Mouse (Mus musculus) midbrain, embryonic 12.5 days (tissue): ENCODE measurements at regions not wholly inside any gene's neighbourhood (a gene's known extent, or its start where the extent isn't known, plus 50 kb on each side); places are given as distances from the start of the nearest gene placed in this dataset.
A peak's percentile ranks its signal among the peaks of the same experiment; 100 is the strongest.

Source experiments
- ATAC-seq: fragments of 200-750 bp; cut with Nextera tagmentation; 2 replicates; pipeline ENCODE4 v1.8.0; 2017; ENCODE audit warnings: low read depth, moderate TSS enrichment, moderate library complexity; ENCODE audit not compliant: low FRiP score
- H3K27ac ChIP-seq: fragments of 300-500 bp; sonication (generic); replicated peaks from 2 replicates; pipeline ENCODE4 v1.5.1; 2016; ENCODE audit warnings: mild to moderate bottlenecking
- H3K27me3 ChIP-seq: fragments of 300-500 bp; sonication (generic); 2 replicates; pipeline ENCODE4 v1.6.1; 2016; ENCODE audit warnings: mild to moderate bottlenecking
- H3K36me3 ChIP-seq: fragments of 300-500 bp; sonication (generic); 2 replicates; pipeline ENCODE4 v1.6.1; 2016
- H3K4me1 ChIP-seq: fragments of 300-500 bp; sonication (generic); 2 replicates; pipeline ENCODE4 v1.6.1; 2016
- H3K4me2 ChIP-seq: fragments of 300-500 bp; sonication (generic); replicated peaks from 2 replicates; pipeline ENCODE4 v1.6.1; 2016; ENCODE audit warnings: mild to moderate bottlenecking, moderate library complexity
- H3K4me3 ChIP-seq: fragments of 300-500 bp; sonication (generic); 2 replicates; pipeline ENCODE4 v1.5.1; 2016; ENCODE audit warnings: mild to moderate bottlenecking
- H3K9ac ChIP-seq: fragments of 300-500 bp; sonication (generic); replicated peaks from 2 replicates; pipeline ENCODE4 v1.6.1; 2016; ENCODE audit warnings: mild to moderate bottlenecking, moderate library complexity
- H3K9me3 ChIP-seq: fragments of 300-500 bp; sonication (generic); 2 replicates; pipeline ENCODE4 v1.6.1; 2016; ENCODE audit warnings: mild to moderate bottlenecking
- WGBS: fragments of 180-500 bp; shearing (Covaris S2); methylation state at CpG from one replicate; pipeline ENCODE4 v1.1.7; 2016; 5-methylcytosine and 5-hydroxymethylcytosine counted together

- H3K27ac ChIP-seq, result peak overlapping the region; percentile 39; the same call in 1 of the 2 replicates
- H3K4me2 ChIP-seq, result no peak overlapping the region
- ATAC-seq, result peak; percentile 49; the same call in 1 of the 2 replicates
Observed at GRCm38 (mm10) chr9:47384185-47384854, 145.7 kb upstream of the Cadm1 start.

GRCm38 (mm10) chr9:47386646-47387045 lies 143.3 kb upstream of the Cadm1 start:
- H3K36me3 ChIP-seq, result no peaks in the 10 kb centered on the region
- no peak for ATAC-seq
- WGBS, result 73% methylated on average over 11 of the region's 11 CpGs
- H3K27me3 ChIP-seq, result peaks cover under 1% of the 10 kb centered on the region; the same call in 1 of the 2 replicates
- H3K4me1 ChIP-seq, result peaks cover 27% of the 10 kb centered on the region
- no peaks in the 10 kb centered on the region for H3K9me3 ChIP-seq
- H3K9ac ChIP-seq, result no peak overlapping the region
- no peak overlapping the region for H3K27ac ChIP-seq
- H3K4me2 ChIP-seq, result no peak overlapping the region
- no peak overlapping the region for H3K4me3 ChIP-seq

More at GRCm38 (mm10) chr9:47384185-47384854, 145.7 kb upstream of the Cadm1 start:
- Histone ChIP-seq H3K27me3 (peaks cover 7% of the 10 kb centered on the region; the same call in 1 of the 2 replicates), H3K36me3 (no peaks in the 10 kb centered on the region), H3K4me3 (no peak overlapping the region), H3K4me1 (peaks cover 27% of the 10 kb centered on the region), H3K9me3 (no peaks in the 10 kb centered on the region), H3K9ac (no peak overlapping the region)
- WGBS, result 36% methylated on average over 4 of the region's 4 CpGs

- Histone ChIP-seq H3K9ac (no peak overlapping the region), H3K36me3 (no peaks in the 10 kb centered on the region), H3K4me2 (no peak overlapping the region), H3K9me3 (no peaks in the 10 kb centered on the region), H3K4me1 (peaks cover 27% of the 10 kb centered on the region), H3K27ac (no peak overlapping the region), H3K27me3 (no peaks in the 10 kb centered on the region; the same call in 1 of the 2 replicates), H3K4me3 (no peak overlapping the region)
- ATAC-seq, result no peak
- WGBS, result 66% methylated on average over 4 of the region's 4 CpGs
Observed at GRCm38 (mm10) chr9:47387221-47387620, 142.8 kb upstream of the Cadm1 start.

- Histone ChIP-seq H3K36me3 (no peaks in the 10 kb centered on the region), H3K9me3 (no peaks in the 10 kb centered on the region), H3K27ac (no peak overlapping the region), H3K4me3 (no peak overlapping the region), H3K27me3 (no peaks in the 10 kb centered on the region; the same call in 1 of the 2 replicates), H3K4me1 (peaks cover 27% of the 10 kb centered on the region), H3K9ac (no peak overlapping the region), H3K4me2 (no peak overlapping the region)
- WGBS, result 35% methylated on average over 8 of the region's 8 CpGs
- no peak for ATAC-seq
Observed at GRCm38 (mm10) chr9:47387716-47388300, 142.2 kb upstream of the Cadm1 start.

GRCm38 (mm10) chr9:47389901-47390300 lies 140.1 kb upstream of the Cadm1 start:
- Histone ChIP-seq H3K9me3 (no peaks in the 10 kb centered on the region), H3K9ac (no peak overlapping the region), H3K4me2 (no peak overlapping the region), H3K27me3 (no peaks in the 10 kb centered on the region; the same call in none of the 2 replicates), H3K36me3 (no peaks in the 10 kb centered on the region), H3K4me3 (no peak overlapping the region), H3K27ac (no peak overlapping the region), H3K4me1 (peaks cover 16% of the 10 kb centered on the region)
- no peak for ATAC-seq
- 88% methylated on average over 6 of the region's 6 CpGs for WGBS

GRCm38 (mm10) chr9:47391669-47392068 lies 138.3 kb upstream of the Cadm1 start:
- H3K4me1 ChIP-seq, result peaks cover 15% of the 10 kb centered on the region
- WGBS, result 88% methylated on average over 5 of the region's 5 CpGs
- H3K27me3 ChIP-seq, result no peaks in the 10 kb centered on the region; the same call in none of the 2 replicates
- no peak for ATAC-seq
- H3K4me2 ChIP-seq, result no peak overlapping the region
- H3K4me3 ChIP-seq, result no peak overlapping the region
- no peaks in the 10 kb centered on the region for H3K9me3 ChIP-seq
- no peaks in the 10 kb centered on the region for H3K36me3 ChIP-seq
- H3K9ac ChIP-seq, result no peak overlapping the region
- no peak overlapping the region for H3K27ac ChIP-seq

GRCm38 (mm10) chr9:47399598-47399997 lies 130.4 kb upstream of the Cadm1 start:
- Histone ChIP-seq H3K4me1 (peaks cover 24% of the 10 kb centered on the region), H3K9ac (no peak overlapping the region), H3K36me3 (no peaks in the 10 kb centered on the region), H3K4me3 (no peak overlapping the region), H3K27me3 (peaks cover 44% of the 10 kb centered on the region), H3K27ac (no peak overlapping the region), H3K4me2 (no peak overlapping the region), H3K9me3 (no peaks in the 10 kb centered on the region)
- ATAC-seq, result no peak
- WGBS, result 0% methylated on average over 2 of the region's 2 CpGs

GRCm38 (mm10) chr9:47400117-47400823 lies 129.7 kb upstream of the Cadm1 start:
- H3K9me3 ChIP-seq, result no peaks in the 10 kb centered on the region
- H3K27me3 ChIP-seq, result peaks cover 46% of the 10 kb centered on the region
- no peak for ATAC-seq
- H3K36me3 ChIP-seq, result no peaks in the 10 kb centered on the region
- H3K27ac ChIP-seq, result no peak overlapping the region
- WGBS, result 28% methylated on average over 7 of the region's 7 CpGs
- H3K4me2 ChIP-seq, result no peak overlapping the region
- no peak overlapping the region for H3K4me3 ChIP-seq
- H3K9ac ChIP-seq, result no peak overlapping the region
- H3K4me1 ChIP-seq, result peaks cover 24% of the 10 kb centered on the region

- no peak overlapping the region for H3K4me3 ChIP-seq
- 87% methylated on average over 11 of the region's 11 CpGs for WGBS
- no peak overlapping the region for H3K4me2 ChIP-seq
- H3K27me3 ChIP-seq, result peaks cover 52% of the 10 kb centered on the region
- peaks cover 24% of the 10 kb centered on the region for H3K4me1 ChIP-seq
- no peaks in the 10 kb centered on the region for H3K9me3 ChIP-seq
- ATAC-seq, result no peak
- no peak overlapping the region for H3K27ac ChIP-seq
- no peaks in the 10 kb centered on the region for H3K36me3 ChIP-seq
- H3K9ac ChIP-seq, result no peak overlapping the region
Observed at GRCm38 (mm10) chr9:47401511-47401910, 128.5 kb upstream of the Cadm1 start.

- 0 out of 2 replicates have a peak overlapping the region, but pooled peaks have one; percentile 16 for H3K4me2 ChIP-seq
- no peaks in the 10 kb centered on the region for H3K9me3 ChIP-seq
- H3K4me1 ChIP-seq, result peaks cover 33% of the 10 kb centered on the region
- no peak overlapping the region for H3K9ac ChIP-seq
- no peak overlapping the region for H3K4me3 ChIP-seq
- no peak for ATAC-seq
- no peak overlapping the region for H3K27ac ChIP-seq
- no peaks in the 10 kb centered on the region for H3K36me3 ChIP-seq
- peaks cover 69% of the 10 kb centered on the region for H3K27me3 ChIP-seq
- WGBS, result 43% methylated on average over 11 of the region's 11 CpGs
Observed at GRCm38 (mm10) chr9:47403317-47403716, 126.7 kb upstream of the Cadm1 start.

GRCm38 (mm10) chr9:47404821-47405220 lies 125.2 kb upstream of the Cadm1 start:
- Histone ChIP-seq H3K9me3 (no peaks in the 10 kb centered on the region), H3K4me1 (peaks cover 26% of the 10 kb centered on the region), H3K27me3 (peaks cover 67% of the 10 kb centered on the region), H3K9ac (no peak overlapping the region), H3K4me3 (no peak overlapping the region), H3K36me3 (no peaks in the 10 kb centered on the region), H3K4me2 (no peak overlapping the region), H3K27ac (no peak overlapping the region)
- 73% methylated on average over 3 of the region's 3 CpGs for WGBS
- no peak for ATAC-seq

GRCm38 (mm10) chr9:47405547-47405946 lies 124.4 kb upstream of the Cadm1 start:
- no peaks in the 10 kb centered on the region for H3K9me3 ChIP-seq
- H3K9ac ChIP-seq, result no peak overlapping the region
- peaks cover 70% of the 10 kb centered on the region for H3K27me3 ChIP-seq
- no peak overlapping the region for H3K4me3 ChIP-seq
- ATAC-seq, result no peak
- no peak overlapping the region for H3K4me2 ChIP-seq
- 70% methylated on average over 4 of the region's 4 CpGs for WGBS
- no peaks in the 10 kb centered on the region for H3K36me3 ChIP-seq
- no peak overlapping the region for H3K27ac ChIP-seq
- peaks cover 25% of the 10 kb centered on the region for H3K4me1 ChIP-seq
